Mouse (Mus musculus): ENCODE data around the gene Mindy3. TPM values are rescaled to one million over a fixed set of nuclear protein-coding genes. Genes with fewer than 3 reads are reported as not detected.
"Not testable (repeated sequence)": the region's sequence is repeated elsewhere in the genome, so short reads cannot be mapped to it uniquely, and the experiment has no call there.

Mindy3 gene
- polyA plus RNA-seq (2015; fragmentation: Nextera tagmentation; extraction: Ambion mirVana), result 28.7 and 31.8 TPM in 2 replicates

DNA sequence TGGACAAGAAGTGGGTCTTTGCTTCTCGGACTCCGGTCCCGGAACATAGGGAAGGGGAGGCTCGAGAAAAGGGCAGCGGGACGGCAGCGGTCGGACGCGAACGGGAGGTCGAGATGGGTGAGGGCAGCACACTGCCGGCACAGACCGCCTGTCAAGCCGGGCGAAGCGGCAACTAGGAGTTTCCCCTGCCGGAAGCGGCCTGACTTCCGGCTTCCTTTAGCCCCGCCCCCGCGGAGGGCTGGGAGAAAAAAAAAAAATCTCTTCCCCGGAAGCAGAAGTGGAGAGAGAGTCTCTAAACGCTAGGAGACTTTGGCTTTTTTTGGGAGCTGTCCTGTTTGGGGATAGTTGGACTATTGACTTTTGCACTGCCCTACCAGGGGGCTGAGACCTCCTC lies at the start of gene Mindy3:
Mindy3 (minus strand) TSS at position 209 of the 394 bp plus-strand sequence.
- H3K4me1 ChIP-seq (replicated peaks; ENCODE audit: control insufficient read depth, insufficient read depth, low read length), result peaks cover 8% of the 10 kb centered on the region
- no peaks in the 10 kb centered on the region for H3K36me3 ChIP-seq (ENCODE audit: control insufficient read depth, insufficient read depth, low read length)
- H3K4me3 ChIP-seq (ENCODE audit: low read length), result peak within 1 kb of the TSS; percentile 95
- H3K27me3 ChIP-seq (ENCODE audit: control insufficient read depth, insufficient read depth, low read depth, low read length), result no peaks in the 10 kb centered on the region
- under 1% methylated on average over 25 of the region's 25 CpGs for WGBS
- H3K27ac ChIP-seq (ENCODE audit: low read length), result peak within 1 kb of the TSS; percentile 65; the same call in 1 of the 2 replicates
- H3K4me2 ChIP-seq (ENCODE audit: low read depth, low read length), result peak within 1 kb of the TSS; percentile 70
- H3K9me3 ChIP-seq (ENCODE audit: control insufficient read depth, low read length), result no peaks in the 10 kb centered on the region
- ATAC-seq (ENCODE audit: low read depth), result peak; percentile 91
- H3K9ac ChIP-seq (ENCODE audit: low read length), result peak within 1 kb of the TSS; percentile 79

DNA sequence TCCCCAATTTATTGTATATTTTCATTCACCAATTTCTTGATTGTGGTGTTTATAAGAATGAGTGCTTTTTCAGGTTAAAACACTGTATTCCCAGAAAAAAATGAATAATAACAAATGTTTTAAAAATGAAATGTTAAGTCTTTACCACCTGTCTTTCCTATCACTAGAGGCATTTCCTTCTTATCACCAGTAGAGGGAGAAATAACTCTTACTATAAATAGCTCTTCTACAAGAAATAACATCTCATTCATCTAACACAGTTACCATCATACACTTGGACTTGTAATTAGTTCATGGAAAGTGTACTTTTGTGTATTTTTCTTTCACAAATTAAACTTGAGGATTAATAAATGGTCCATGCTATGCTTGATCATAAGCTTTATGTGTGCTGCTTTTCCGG lies 40.5 kb upstream of the Mindy3 start:
- 59% methylated on average over 1 of the region's 1 CpGs for WGBS
- no peak overlapping the region for H3K4me3 ChIP-seq (ENCODE audit: low read length)
- ATAC-seq (ENCODE audit: low read depth), result no peak

DNA sequence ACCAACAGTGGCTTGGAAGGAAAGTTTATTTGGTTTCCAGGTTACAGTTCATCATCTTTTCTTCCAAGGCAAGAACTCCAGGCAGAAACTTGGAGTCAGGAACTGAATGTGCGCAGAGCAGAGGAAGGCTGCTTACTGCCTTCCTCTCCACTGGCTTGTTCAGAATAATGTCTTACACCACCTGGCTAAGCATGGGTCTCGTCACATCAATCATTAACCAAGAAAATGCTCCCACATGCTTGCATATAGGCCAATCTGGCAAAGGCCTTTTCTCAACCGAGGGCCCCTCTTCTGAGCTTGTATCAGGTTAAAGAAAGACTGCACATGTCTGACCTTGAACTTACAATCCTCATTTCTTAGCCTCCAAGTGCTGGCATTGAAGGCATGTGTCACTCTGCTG lies 30.8 kb upstream of the Mindy3 start:
- Histone ChIP-seq H3K27ac (ENCODE audit: low read length) (no peak overlapping the region), H3K4me1 (replicated peaks; ENCODE audit: control insufficient read depth, insufficient read depth, low read length) (no peaks in the 10 kb centered on the region), H3K27me3 (ENCODE audit: control insufficient read depth, insufficient read depth, low read depth, low read length) (no peaks in the 10 kb centered on the region), H3K9ac (ENCODE audit: low read length) (no peak overlapping the region), H3K36me3 (ENCODE audit: control insufficient read depth, insufficient read depth, low read length) (no peaks in the 10 kb centered on the region), H3K4me3 (ENCODE audit: low read length) (no peak overlapping the region), H3K9me3 (ENCODE audit: control insufficient read depth, low read length) (no peaks in the 10 kb centered on the region), H3K4me2 (ENCODE audit: low read depth, low read length) (no peak overlapping the region)
- no peak for ATAC-seq (ENCODE audit: low read depth)
- 69% methylated on average over 3 of the region's 3 CpGs for WGBS

More for the DNA sequence above, 40.5 kb upstream of the Mindy3 start:
- Histone ChIP-seq H3K4me2 (ENCODE audit: low read depth, low read length) (no peak overlapping the region), H3K4me1 (replicated peaks; ENCODE audit: control insufficient read depth, insufficient read depth, low read length) (no peaks in the 10 kb centered on the region), H3K36me3 (ENCODE audit: control insufficient read depth, insufficient read depth, low read length) (no peaks in the 10 kb centered on the region), H3K9ac (ENCODE audit: low read length) (no peak overlapping the region), H3K27ac (ENCODE audit: low read length) (no peak overlapping the region), H3K9me3 (ENCODE audit: control insufficient read depth, low read length) (no peaks in the 10 kb centered on the region), H3K27me3 (ENCODE audit: control insufficient read depth, insufficient read depth, low read depth, low read length) (no peaks in the 10 kb centered on the region)

DNA sequence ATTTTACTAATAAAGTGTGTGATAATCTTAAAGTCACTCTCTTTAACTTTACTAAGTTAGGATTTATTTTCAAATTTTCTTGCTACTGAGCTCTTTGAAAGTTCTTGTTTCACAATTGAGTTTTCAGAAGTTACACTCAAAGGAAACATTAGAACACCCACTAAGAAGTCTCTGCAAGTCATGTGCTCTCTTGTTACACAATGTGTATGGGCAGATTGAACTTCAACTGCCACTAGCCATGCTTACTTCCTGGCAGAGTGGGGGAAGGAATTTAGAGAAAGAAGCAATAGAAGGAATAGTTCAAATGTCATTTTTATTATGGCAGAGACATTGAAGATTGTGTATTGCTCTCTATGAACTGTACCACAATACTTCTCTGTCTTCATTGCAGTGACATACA lies 20.9 kb upstream of the Mindy3 start:
- H3K4me1 ChIP-seq (replicated peaks; ENCODE audit: control insufficient read depth, insufficient read depth, low read length), result no peaks in the 10 kb centered on the region
- no peaks in the 10 kb centered on the region for H3K27me3 ChIP-seq (ENCODE audit: control insufficient read depth, insufficient read depth, low read depth, low read length)
- H3K4me3 ChIP-seq (ENCODE audit: low read length), result no peak overlapping the region
- no peak overlapping the region for H3K27ac ChIP-seq (ENCODE audit: low read length)
- no peaks in the 10 kb centered on the region for H3K36me3 ChIP-seq (ENCODE audit: control insufficient read depth, insufficient read depth, low read length)
- no peak overlapping the region for H3K4me2 ChIP-seq (ENCODE audit: low read depth, low read length)
- H3K9ac ChIP-seq (ENCODE audit: low read length), result no peak overlapping the region
- ATAC-seq (ENCODE audit: low read depth), result no peak
- H3K9me3 ChIP-seq (ENCODE audit: control insufficient read depth, low read length), result no peaks in the 10 kb centered on the region

DNA sequence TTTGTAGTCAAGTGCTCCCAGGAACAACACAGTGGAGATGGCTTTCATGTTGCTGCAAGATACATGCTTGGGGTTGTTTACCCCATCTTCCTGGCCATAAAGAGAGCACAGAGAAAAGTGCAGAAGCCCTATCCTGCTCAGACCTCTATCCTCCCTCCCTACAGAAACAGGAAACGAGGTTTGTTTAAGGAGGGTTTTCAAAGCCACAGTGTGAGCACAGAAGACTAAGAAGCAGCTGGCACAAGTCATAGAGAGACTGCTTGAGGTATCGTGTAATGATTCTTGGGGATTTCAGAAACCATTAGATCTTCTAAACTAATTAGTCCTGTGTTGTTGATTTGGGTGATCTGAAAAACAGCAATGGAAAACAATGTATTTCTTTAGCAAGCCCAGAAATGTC lies 20.3 kb upstream of the Mindy3 start:
- Histone ChIP-seq H3K27ac (ENCODE audit: low read length) (no peak overlapping the region), H3K9ac (ENCODE audit: low read length) (no peak overlapping the region), H3K4me2 (ENCODE audit: low read depth, low read length) (no peak overlapping the region), H3K4me1 (replicated peaks; ENCODE audit: control insufficient read depth, insufficient read depth, low read length) (no peaks in the 10 kb centered on the region), H3K9me3 (ENCODE audit: control insufficient read depth, low read length) (no peaks in the 10 kb centered on the region), H3K36me3 (ENCODE audit: control insufficient read depth, insufficient read depth, low read length) (no peaks in the 10 kb centered on the region), H3K27me3 (ENCODE audit: control insufficient read depth, insufficient read depth, low read depth, low read length) (no peaks in the 10 kb centered on the region), H3K4me3 (ENCODE audit: low read length) (no peak overlapping the region)
- no peak for ATAC-seq (ENCODE audit: low read depth)
- WGBS, result 38% methylated on average over 2 of the region's 2 CpGs

DNA sequence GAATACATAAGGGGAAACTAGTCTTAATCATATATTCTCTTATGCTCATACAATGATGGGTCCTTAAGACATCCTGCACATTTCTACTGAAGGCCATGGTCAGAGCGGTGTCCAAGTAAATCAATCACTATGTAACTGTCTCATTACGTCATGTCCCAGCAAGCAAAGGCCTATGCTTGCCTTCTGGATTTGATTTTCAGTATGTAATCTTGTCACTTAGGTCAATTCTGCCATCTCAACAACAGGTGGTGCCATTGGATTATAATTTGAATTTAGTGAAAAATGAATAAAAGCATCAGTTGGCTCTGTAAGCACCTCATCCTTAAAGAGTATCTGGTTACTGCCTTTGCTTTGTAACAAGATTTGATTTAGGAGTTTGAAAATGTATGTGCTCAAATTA lies 18.9 kb upstream of the Mindy3 start:
- no peak for ATAC-seq (ENCODE audit: low read depth)
- WGBS, result 70% methylated on average over 2 of the region's 2 CpGs
- Histone ChIP-seq H3K36me3 (ENCODE audit: control insufficient read depth, insufficient read depth, low read length) (no peaks in the 10 kb centered on the region), H3K4me1 (replicated peaks; ENCODE audit: control insufficient read depth, insufficient read depth, low read length) (no peaks in the 10 kb centered on the region), H3K4me2 (ENCODE audit: low read depth, low read length) (no peak overlapping the region), H3K4me3 (ENCODE audit: low read length) (no peak overlapping the region), H3K9me3 (ENCODE audit: control insufficient read depth, low read length) (no peaks in the 10 kb centered on the region), H3K9ac (ENCODE audit: low read length) (no peak overlapping the region), H3K27me3 (ENCODE audit: control insufficient read depth, insufficient read depth, low read depth, low read length) (no peaks in the 10 kb centered on the region), H3K27ac (ENCODE audit: low read length) (no peak overlapping the region)

DNA sequence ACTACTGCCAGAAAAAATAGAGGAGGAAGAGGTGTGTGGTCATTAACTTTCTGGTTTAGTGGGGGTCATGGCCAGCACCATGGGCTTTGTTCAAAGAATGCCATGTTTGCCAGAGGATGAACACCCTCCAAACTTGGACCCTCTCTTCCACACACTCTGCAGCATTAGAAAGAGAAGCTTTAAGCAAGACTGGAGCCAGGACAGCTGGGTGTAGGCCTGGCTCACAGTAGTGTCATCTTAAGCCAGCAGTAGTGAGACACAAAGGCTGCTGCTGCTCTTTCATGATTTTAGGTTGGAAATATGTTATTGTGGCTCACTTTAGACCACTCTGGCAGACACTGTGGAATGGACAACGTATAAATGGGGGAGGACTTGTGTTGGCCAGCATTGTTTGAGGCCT lies 12.8 kb upstream of the Mindy3 start:
- whole genome bisulfite sequencing, result 42% methylated on average over 1 of the region's 1 CpGs
- Histone ChIP-seq H3K27ac (ENCODE audit: low read length) (no peak overlapping the region), H3K4me1 (replicated peaks; ENCODE audit: control insufficient read depth, insufficient read depth, low read length) (no peaks in the 10 kb centered on the region; the same call in 1 of the 2 replicates), H3K9ac (ENCODE audit: low read length) (no peak overlapping the region), H3K27me3 (ENCODE audit: control insufficient read depth, insufficient read depth, low read depth, low read length) (no peaks in the 10 kb centered on the region), H3K9me3 (ENCODE audit: control insufficient read depth, low read length) (no peaks in the 10 kb centered on the region), H3K4me2 (ENCODE audit: low read depth, low read length) (no peak overlapping the region), H3K36me3 (ENCODE audit: control insufficient read depth, insufficient read depth, low read length) (no peaks in the 10 kb centered on the region), H3K4me3 (ENCODE audit: low read length) (no peak overlapping the region)
- ATAC-seq (ENCODE audit: low read depth), result 0 out of 2 replicates have a peak, but pooled peaks have one; percentile 17

DNA sequence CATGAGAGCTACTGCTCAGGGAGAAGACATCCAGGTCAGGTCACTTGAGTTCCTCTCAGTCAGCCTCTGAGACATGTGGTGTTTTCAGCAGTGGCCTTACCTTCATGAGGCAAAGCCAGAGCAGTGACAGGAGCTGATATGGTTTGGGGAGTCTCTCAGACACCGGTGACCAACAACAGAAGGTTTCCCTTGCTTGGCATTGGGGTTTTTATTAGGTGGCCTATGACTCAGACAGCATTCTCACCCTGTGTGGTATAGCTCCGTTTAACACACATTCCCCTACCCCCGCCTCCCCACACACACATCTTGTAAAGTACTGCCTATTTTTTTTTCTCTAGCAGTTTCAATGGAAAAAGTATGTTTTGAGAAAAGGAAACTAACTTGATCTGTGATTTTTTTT lies 5.1 kb upstream of the Mindy3 start:
- H3K9me3 ChIP-seq (ENCODE audit: control insufficient read depth, low read length), result no peaks in the 10 kb centered on the region
- H3K4me1 ChIP-seq (replicated peaks; ENCODE audit: control insufficient read depth, insufficient read depth, low read length), result no peaks in the 10 kb centered on the region
- H3K27me3 ChIP-seq (ENCODE audit: control insufficient read depth, insufficient read depth, low read depth, low read length), result no peaks in the 10 kb centered on the region
- no peak overlapping the region for H3K9ac ChIP-seq (ENCODE audit: low read length)
- H3K4me2 ChIP-seq (ENCODE audit: low read depth, low read length), result no peak overlapping the region
- no peak overlapping the region for H3K27ac ChIP-seq (ENCODE audit: low read length)
- no peaks in the 10 kb centered on the region for H3K36me3 ChIP-seq (ENCODE audit: control insufficient read depth, insufficient read depth, low read length)
- H3K4me3 ChIP-seq (ENCODE audit: low read length), result no peak overlapping the region
- 63% methylated on average over 3 of the region's 3 CpGs for WGBS
- no peak for ATAC-seq (ENCODE audit: low read depth)

DNA sequence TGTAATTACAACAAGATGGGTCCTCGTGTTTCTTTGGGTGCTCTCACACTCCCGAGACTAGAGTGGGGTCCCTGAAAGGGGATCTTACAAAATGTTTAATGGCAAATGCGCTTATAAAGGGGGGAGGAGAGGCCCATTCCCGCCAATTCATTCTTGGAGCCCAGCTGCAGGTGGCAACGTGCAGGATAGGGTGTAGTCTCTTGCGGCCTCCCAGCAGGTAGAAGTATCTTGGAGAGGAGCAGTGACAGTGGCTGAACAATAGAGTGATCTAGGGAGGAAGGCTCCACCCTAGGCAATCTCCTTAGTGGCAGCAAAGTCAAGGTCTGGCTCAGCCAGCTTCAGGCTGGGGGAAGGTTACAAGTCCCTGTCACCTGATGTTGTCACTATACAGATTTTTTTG lies 4.2 kb upstream of the Mindy3 start:
- not testable (repeated sequence) for ATAC-seq (ENCODE audit: low read depth); H3K27me3 ChIP-seq (ENCODE audit: control insufficient read depth, insufficient read depth, low read depth, low read length); H3K36me3 ChIP-seq (ENCODE audit: control insufficient read depth, insufficient read depth, low read length); H3K9me3 ChIP-seq (ENCODE audit: control insufficient read depth, low read length); H3K27ac ChIP-seq (ENCODE audit: low read length); H3K4me3 ChIP-seq (ENCODE audit: low read length); H3K4me2 ChIP-seq (ENCODE audit: low read depth, low read length); H3K9ac ChIP-seq (ENCODE audit: low read length); H3K4me1 ChIP-seq (replicated peaks; ENCODE audit: control insufficient read depth, insufficient read depth, low read length)
- 61% methylated on average over 6 of the region's 6 CpGs for WGBS

All from lung, embryonic 16.5 days (tissue).